Mouse (Mus musculus): ENCODE measurements around the gene Rps6kc1.

DNA sequence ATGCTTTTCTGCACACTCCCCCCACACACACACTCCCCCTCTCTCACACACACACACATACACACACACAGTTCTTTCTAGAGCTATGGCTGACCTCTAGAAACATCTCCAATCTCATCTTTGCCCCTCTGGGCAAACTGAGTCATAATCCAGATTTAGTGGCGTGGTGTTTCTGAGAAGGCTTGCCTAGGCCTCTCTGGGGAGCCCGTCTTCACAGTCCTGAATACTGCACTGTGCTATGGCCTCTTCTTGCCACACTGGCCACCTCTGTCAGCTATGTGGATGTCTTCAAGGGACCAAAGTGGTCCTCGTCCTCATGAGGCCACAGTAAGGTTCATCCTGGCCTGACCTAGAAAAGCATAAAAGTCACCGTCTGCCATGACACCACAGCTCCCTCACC, 247.6 kb downstream of the Rps6kc1 start:
- TF ChIP-seq CTCF (IDR thresholded peaks at IDR 0.05; ENCODE audit: control insufficient read depth, insufficient read depth, low read length) (no peak), POLR2A (IDR thresholded peaks at IDR 0.05; ENCODE audit: borderline replicate concordance, control insufficient read depth, low read depth, low read length) (no peak)
